Mouse (Mus musculus) MEL (cell line): ENCODE results near the gene Tbc1d1. TPM values are rescaled to one million over a fixed set of nuclear protein-coding genes. Genes with fewer than 3 reads are reported as not detected.

Experiments used
- DNase-seq: peaks from one replicate; pipeline ENCODE4 v3.0.0; 2011; ENCODE audit warnings: low read depth, low spot score
- H3K27ac ChIP-seq: 2 replicates; pipeline ENCODE4 v1.5.1; 2012; ENCODE audit warnings: low read depth, mild to moderate bottlenecking, control low read depth, low read length, moderate library complexity; ENCODE audit not compliant: control insufficient read depth
- H3K27me3 ChIP-seq, 2 experiments: fragments of 150-350 bp in 1 of 2; sonication (generic) in 1 of 2; 2 replicates each; pipeline ENCODE4 v1.6.1; 2012; ENCODE audit warnings: low read length in 2 of 2, mild to moderate bottlenecking in 2 of 2, improper control_type of control experiment in 1 of 2, moderate library complexity in 1 of 2; ENCODE audit not compliant: insufficient read depth in 2 of 2, control insufficient read depth in 1 of 2
- H3K36me3 ChIP-seq, 2 experiments: 2 replicates each; pipeline ENCODE4 v1.6.1; 2012 to 2014; ENCODE audit warnings: low read length in 2 of 2, improper control_type of control experiment in 1 of 2, inconsistent platforms in 1 of 2, mild to moderate bottlenecking in 1 of 2; ENCODE audit not compliant: insufficient read depth in 2 of 2, control insufficient read depth in 1 of 2
- H3K4me1 ChIP-seq, 2 experiments: fragments of 150-350 bp in 1 of 2; sonication (generic) in 1 of 2; 2 replicates each; pipeline ENCODE4 v1.6.1; 2012; ENCODE audit warnings: low read length in 2 of 2, improper control_type of control experiment in 1 of 2, mild to moderate bottlenecking in 1 of 2; ENCODE audit not compliant: insufficient read depth in 2 of 2, control insufficient read depth in 1 of 2
- H3K4me3 ChIP-seq, 2 experiments: fragments of 150-350 bp in 1 of 2; sonication (generic) in 1 of 2; 2 replicates each; pipeline ENCODE4 v1.5.1; 2012; ENCODE audit warnings: low read depth in 2 of 2, low read length in 2 of 2, mild to moderate bottlenecking in 2 of 2, moderate library complexity in 2 of 2, control low read depth in 1 of 2, improper control_type of control experiment in 1 of 2; ENCODE audit not compliant: control insufficient read depth in 1 of 2, insufficient read depth in 1 of 2
- H3K79me2 ChIP-seq: 2 replicates; pipeline ENCODE4 v1.6.1; 2012; ENCODE audit warnings: mild to moderate bottlenecking, low read length, moderate library complexity; ENCODE audit not compliant: control insufficient read depth, poor library complexity, insufficient read depth
- H3K9ac ChIP-seq: 2 replicates; pipeline ENCODE4 v1.6.1; 2012; ENCODE audit warnings: low read depth, mild to moderate bottlenecking, control low read depth, low read length, moderate library complexity; ENCODE audit not compliant: control insufficient read depth, poor library complexity, severe bottlenecking
- H3K9me3 ChIP-seq: fragments of 150-350 bp; sonication (generic); replicated peaks from 2 replicates; pipeline ENCODE4 v1.6.1; 2012; ENCODE audit warnings: mild to moderate bottlenecking, low read length, improper control_type of control experiment, moderate library complexity; ENCODE audit not compliant: insufficient read depth
- CHD2 ChIP-seq: IDR thresholded peaks from 2 replicates; pipeline ENCODE4 v1.6.1; 2011; ENCODE audit warnings: low read length, improper control_type of control experiment
- CTCF ChIP-seq, 3 experiments: IDR thresholded peaks in 2 of 3; conservative IDR thresholded peaks in 1 of 3; 2 replicates each; pipeline ENCODE4 v1.5.1; 2011 to 2012; ENCODE audit warnings: low read length in 3 of 3, low read depth in 2 of 3, mild to moderate bottlenecking in 2 of 3, improper control_type of control experiment in 1 of 3, inconsistent platforms in 1 of 3, mixed read lengths in 1 of 3, moderate library complexity in 1 of 3; ENCODE audit not compliant: control insufficient read depth in 1 of 3, insufficient read depth in 1 of 3, poor library complexity in 1 of 3, severe bottlenecking in 1 of 3
- ELF1 ChIP-seq: IDR thresholded peaks from 2 replicates; pipeline ENCODE4 v1.6.1; 2014; ENCODE audit warnings: low read depth, mild to moderate bottlenecking, inconsistent platforms, low read length, improper control_type of control experiment, moderate library complexity
- EP300 ChIP-seq, 2 experiments: IDR thresholded peaks; 2 replicates each; pipeline ENCODE4 v1.6.1; 2011; ENCODE audit warnings: improper control_type of control experiment in 2 of 2, low read length in 2 of 2, low read depth in 1 of 2, mild to moderate bottlenecking in 1 of 2
- ETS1 ChIP-seq: IDR thresholded peaks from 2 replicates; pipeline ENCODE4 v1.6.1; 2012; ENCODE audit warnings: low read depth, mild to moderate bottlenecking, inconsistent platforms, low read length, improper control_type of control experiment, moderate library complexity
- JUND ChIP-seq: IDR thresholded peaks from 2 replicates; pipeline ENCODE4 v1.6.1; 2011; ENCODE audit warnings: low read depth, mild to moderate bottlenecking, improper control_type of control experiment, low read length
- KAT2A ChIP-seq: conservative IDR thresholded peaks from 2 replicates; pipeline ENCODE4 v1.6.1; 2012; ENCODE audit warnings: low read depth, low read length, improper control_type of control experiment, inconsistent platforms
- MAFK ChIP-seq: IDR thresholded peaks from 2 replicates; pipeline ENCODE4 v1.6.1; 2011; ENCODE audit warnings: low read depth, mild to moderate bottlenecking, low read length, improper control_type of control experiment, borderline replicate concordance
- MAZ ChIP-seq: IDR thresholded peaks from 2 replicates; pipeline ENCODE4 v1.6.1; 2012; ENCODE audit warnings: low read depth, mild to moderate bottlenecking, inconsistent platforms, low read length, improper control_type of control experiment
- MEF2A ChIP-seq: IDR thresholded peaks from 2 replicates; pipeline ENCODE4 v1.6.1; 2014; ENCODE audit warnings: low read depth, mild to moderate bottlenecking, inconsistent platforms, low read length, improper control_type of control experiment; ENCODE audit not compliant: poor library complexity, insufficient replicate concordance, severe bottlenecking; ENCODE audit errors: extremely low read depth
- NELFE ChIP-seq: IDR thresholded peaks from 2 replicates; pipeline ENCODE4 v1.6.1; 2011; ENCODE audit warnings: low read depth, low read length, improper control_type of control experiment
- NRF1 ChIP-seq: IDR thresholded peaks from 2 replicates; pipeline ENCODE4 v1.6.1; 2014; ENCODE audit warnings: low read depth, mild to moderate bottlenecking, inconsistent platforms, low read length, improper control_type of control experiment, moderate library complexity; ENCODE audit not compliant: poor library complexity, insufficient read depth, severe bottlenecking
- POLR2AphosphoS5 ChIP-seq: IDR thresholded peaks from 2 replicates; pipeline ENCODE4 v1.6.1; 2012; ENCODE audit warnings: low read depth, borderline replicate concordance, mild to moderate bottlenecking, inconsistent platforms, low read length, moderate library complexity, mixed read lengths
- SIN3A ChIP-seq: IDR thresholded peaks from 2 replicates; pipeline ENCODE4 v1.6.1; 2012; ENCODE audit warnings: low read length, improper control_type of control experiment, inconsistent platforms
- TAL1 ChIP-seq: IDR thresholded peaks from 2 replicates; pipeline ENCODE4 v1.6.1; 2012; ENCODE audit warnings: mild to moderate bottlenecking, inconsistent platforms, low read length, moderate library complexity, mixed read lengths
- TCF12 ChIP-seq: IDR thresholded peaks from 2 replicates; pipeline ENCODE4 v1.6.1; 2014; ENCODE audit warnings: low read depth, mild to moderate bottlenecking, inconsistent platforms, low read length, improper control_type of control experiment, moderate library complexity
- UBTF ChIP-seq: IDR thresholded peaks from 2 replicates; pipeline ENCODE4 v1.6.1; 2012; ENCODE audit warnings: low read depth, mild to moderate bottlenecking, inconsistent platforms, low read length, improper control_type of control experiment, moderate library complexity, borderline replicate concordance; ENCODE audit not compliant: insufficient read depth
- ZC3H11A ChIP-seq: IDR thresholded peaks from 2 replicates; pipeline ENCODE4 v1.6.1; 2012; ENCODE audit warnings: low read depth, mild to moderate bottlenecking, inconsistent platforms, low read length, improper control_type of control experiment
- ZNF384 ChIP-seq: IDR thresholded peaks from 2 replicates; pipeline ENCODE4 v1.6.1; 2012; ENCODE audit warnings: low read depth, mild to moderate bottlenecking, inconsistent platforms, low read length, improper control_type of control experiment
- polyA plus RNA-seq, 2 experiments: library from polyadenylated mRNA; stranded (reverse) in 1 of 2; unstranded in 1 of 2; fragments of >175 nt in 1 of 2; fragments of >200 nt in 1 of 2; gene quantifications; 2 replicates each; pipeline versions ENCODE4 v1.2.1 to v1.2.4; 2012; ENCODE audit warnings: low replicate concordance in 2 of 2, low read depth in 1 of 2; ENCODE audit not compliant: insufficient read length in 2 of 2, insufficient read depth in 1 of 2, missing spikeins in 1 of 2
- total RNA-seq: library from RNA; depleted of rRNA; stranded (reverse); fragments of 300-350 nt; gene quantifications from 2 replicates; pipeline ENCODE4 v1.2.3, GENCODE M21; 2012

Gene Tbc1d1
- total and polyA plus RNA-seq, 3 experiments: 22.5 to 24.4 TPM; not detected in 1

DNA sequence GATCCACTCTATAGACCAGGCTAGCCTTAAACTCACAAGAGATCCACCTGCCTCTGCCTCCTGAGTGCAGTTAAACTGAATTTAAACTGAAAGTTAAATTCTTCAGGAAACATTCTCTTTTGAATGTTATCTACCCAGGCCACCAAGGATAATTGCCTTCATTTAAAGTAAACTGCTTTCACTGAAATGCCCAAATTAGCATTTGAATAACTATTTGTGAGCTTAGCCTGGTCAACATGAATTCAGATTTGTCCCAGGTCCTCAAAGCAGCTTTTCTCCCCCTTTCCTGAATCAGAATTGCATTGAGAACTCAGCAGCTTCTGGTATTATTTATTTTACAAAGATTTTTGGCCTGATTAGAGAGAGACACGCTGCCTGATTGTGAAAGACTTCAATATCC lies 38.9 kb upstream of the Tbc1d1 start:
- no peaks in the 10 kb centered on the region for H3K27me3 ChIP-seq
- H3K79me2 ChIP-seq: no peaks in the 10 kb centered on the region
- no peaks in the 10 kb centered on the region for H3K4me1 ChIP-seq
- no peak overlapping the region for H3K27ac ChIP-seq
- no peaks in the 10 kb centered on the region for H3K9me3 ChIP-seq
- no peak for DNase-seq
- TF ChIP-seq CTCF (IDR thresholded peaks at IDR 0.05 in 2 of 3, conservative IDR thresholded peaks at IDR 0.05 in 1 of 3; ENCODE audit: control insufficient read depth in 1 of 3, insufficient read depth in 1 of 3, low read depth in 2 of 3, low read length in 3 of 3, poor library complexity in 1 of 3, severe bottlenecking in 1 of 3) (no peak), EP300 (IDR thresholded peaks at IDR 0.05; ENCODE audit: low read depth in 1 of 2, low read length in 2 of 2) (no peak), CHD2 (no peak), KAT2A (no peak), ETS1 (no peak), ZC3H11A (no peak), MAZ (no peak), NELFE (no peak), TCF12 (no peak), MEF2A (no peak), JUND (no peak), NRF1 (no peak)
- H3K9ac ChIP-seq: no peak overlapping the region
- H3K36me3 ChIP-seq: peaks cover 0 to 9% of the 10 kb centered on the region in 2 experiments; a peak in 2 of 4 replicates
- no peak overlapping the region for H3K4me3 ChIP-seq

DNA sequence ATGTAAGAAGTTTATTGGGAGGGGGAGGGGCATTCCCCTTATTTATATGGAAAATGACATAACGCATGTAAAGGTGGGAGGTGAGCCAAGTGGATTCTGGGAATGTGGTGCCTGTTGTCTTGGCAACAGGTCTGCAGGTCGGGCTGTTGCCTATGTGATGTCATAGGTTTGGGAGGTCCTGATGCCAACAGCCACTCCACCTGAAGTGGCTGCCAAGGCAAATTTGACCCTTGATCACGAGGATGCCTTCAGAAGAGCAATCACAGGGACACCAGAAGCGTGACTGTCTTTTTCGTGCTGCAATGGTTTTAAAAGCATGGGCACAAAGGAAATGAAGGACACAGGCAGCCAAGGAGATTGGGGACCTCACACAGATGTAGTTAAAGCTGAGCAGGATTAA lies 30.3 kb upstream of the Tbc1d1 start:
- H3K4me1 ChIP-seq: no peaks in the 10 kb centered on the region
- no peak for DNase-seq
- H3K9me3 ChIP-seq: no peaks in the 10 kb centered on the region
- no peak overlapping the region for H3K27ac ChIP-seq
- no peaks in the 10 kb centered on the region for H3K27me3 ChIP-seq
- no peak overlapping the region for H3K4me3 ChIP-seq
- H3K79me2 ChIP-seq: no peaks in the 10 kb centered on the region
- peaks cover 0 to 6% of the 10 kb centered on the region in 2 experiments; a peak in 2 of 4 replicates for H3K36me3 ChIP-seq
- TF ChIP-seq NRF1 (no peak), CTCF (IDR thresholded peaks at IDR 0.05 in 2 of 3, conservative IDR thresholded peaks at IDR 0.05 in 1 of 3; ENCODE audit: control insufficient read depth in 1 of 3, insufficient read depth in 1 of 3, low read depth in 2 of 3, low read length in 3 of 3, poor library complexity in 1 of 3, severe bottlenecking in 1 of 3) (no peak), TCF12 (no peak), MAFK (no peak), ZNF384 (no peak), UBTF (no peak), EP300 (IDR thresholded peaks at IDR 0.05; ENCODE audit: low read depth in 1 of 2, low read length in 2 of 2) (no peak), ELF1 (no peak), SIN3A (no peak), POLR2AphosphoS5 (no peak), TAL1 (no peak)
- H3K9ac ChIP-seq: no peak overlapping the region
